Mouse (Mus musculus): ENCODE data around the gene Hnrnpd.

GRCm38 (mm10) chr5:99939440-99939839, 39.3 kb downstream of the Hnrnpd start:
- TF ChIP-seq CTCF (conservative IDR thresholded peaks at IDR 0.05; ENCODE audit: insufficient read depth, insufficient read length, low read depth, low read length) (no peak), POLR2A (IDR thresholded peaks at IDR 0.05; ENCODE audit: low read depth, low read length) (no peak)

Data from kidney, adult 2 months (tissue).